Mouse (Mus musculus): ENCODE measurements at regions not wholly inside any gene's neighbourhood (a gene's known extent, or its start where the extent isn't known, plus 50 kb on each side); places are given as distances from the start of the nearest gene placed in this dataset.

- 70% methylated on average over 12 of the region's 12 CpGs for WGBS
- DNase-seq = no peak
- TF ChIP-seq CTCF (conservative IDR thresholded peaks at IDR 0.05; ENCODE audit: insufficient read depth, insufficient read length, low read depth, low read length) = no peak
- TF ChIP-seq POLR2A (IDR thresholded peaks at IDR 0.05; ENCODE audit: low read depth, low read length) = no peak
These were observed 236.2 kb upstream of the Tnp1 start for GRCm38 (mm10) chr1:73251911-73252356.

GRCm38 (mm10) chr1:73244016-73244415 lies 228.3 kb upstream of the Tnp1 start:
- H3K36me3 ChIP-seq (ENCODE audit: control insufficient read depth, insufficient read depth, low read length) = no peaks in the 10 kb centered on the region
- H3K27ac ChIP-seq (ENCODE audit: insufficient read depth, low read depth, low read length) = no peak overlapping the region
- TF ChIP-seq CTCF (conservative IDR thresholded peaks at IDR 0.05; ENCODE audit: insufficient read depth, insufficient read length, low read depth, low read length) = no peak
- TF ChIP-seq POLR2A (IDR thresholded peaks at IDR 0.05; ENCODE audit: low read depth, low read length) = no peak
- no peak for DNase-seq
- 66% methylated on average over 2 of the region's 2 CpGs for WGBS
- H3K27me3 ChIP-seq (replicated peaks; ENCODE audit: control insufficient read depth, insufficient read depth, low read length) = no peaks in the 10 kb centered on the region
- no peaks in the 10 kb centered on the region for H3K4me1 ChIP-seq (ENCODE audit: control insufficient read depth, insufficient read depth, low read length)
- no peak overlapping the region for H3K4me3 ChIP-seq (ENCODE audit: insufficient read depth, low read depth, low read length)

More at GRCm38 (mm10) chr1:73251911-73252356, 236.2 kb upstream of the Tnp1 start:
- Histone ChIP-seq H3K27me3 (replicated peaks; ENCODE audit: control insufficient read depth, insufficient read depth, low read length) (no peaks in the 10 kb centered on the region), H3K4me3 (ENCODE audit: insufficient read depth, low read depth, low read length) (no peak overlapping the region), H3K36me3 (ENCODE audit: control insufficient read depth, insufficient read depth, low read length) (no peaks in the 10 kb centered on the region), H3K4me1 (ENCODE audit: control insufficient read depth, insufficient read depth, low read length) (no peaks in the 10 kb centered on the region), H3K27ac (ENCODE audit: insufficient read depth, low read depth, low read length) (no peak overlapping the region)

GRCm38 (mm10) chr1:73242290-73242689 lies 226.6 kb upstream of the Tnp1 start:
- no peaks in the 10 kb centered on the region for H3K27me3 ChIP-seq (replicated peaks; ENCODE audit: control insufficient read depth, insufficient read depth, low read length)
- no peaks in the 10 kb centered on the region for H3K36me3 ChIP-seq (ENCODE audit: control insufficient read depth, insufficient read depth, low read length)
- 94% methylated on average over 9 of the region's 9 CpGs for WGBS
- H3K4me1 ChIP-seq (ENCODE audit: control insufficient read depth, insufficient read depth, low read length) = no peaks in the 10 kb centered on the region
- no peak for TF ChIP-seq CTCF (conservative IDR thresholded peaks at IDR 0.05; ENCODE audit: insufficient read depth, insufficient read length, low read depth, low read length)
- TF ChIP-seq POLR2A (IDR thresholded peaks at IDR 0.05; ENCODE audit: low read depth, low read length) = no peak
- no peak overlapping the region for H3K4me3 ChIP-seq (ENCODE audit: insufficient read depth, low read depth, low read length)
- no peak for DNase-seq
- no peak overlapping the region for H3K27ac ChIP-seq (ENCODE audit: insufficient read depth, low read depth, low read length)

- no peaks in the 10 kb centered on the region for H3K27me3 ChIP-seq (replicated peaks; ENCODE audit: control insufficient read depth, insufficient read depth, low read length)
- peak; percentile 23 for DNase-seq
- TF ChIP-seq CTCF (conservative IDR thresholded peaks at IDR 0.05; ENCODE audit: insufficient read depth, insufficient read length, low read depth, low read length) = no peak
- TF ChIP-seq POLR2A (IDR thresholded peaks at IDR 0.05; ENCODE audit: low read depth, low read length) = no peak
- no peak overlapping the region for H3K27ac ChIP-seq (ENCODE audit: insufficient read depth, low read depth, low read length)
- no peaks in the 10 kb centered on the region for H3K36me3 ChIP-seq (ENCODE audit: control insufficient read depth, insufficient read depth, low read length)
- H3K4me1 ChIP-seq (ENCODE audit: control insufficient read depth, insufficient read depth, low read length) = peaks cover 7% of the 10 kb centered on the region; the same call in 1 of the 2 replicates
- 75% methylated on average over 3 of the region's 3 CpGs for WGBS
- no peak overlapping the region for H3K4me3 ChIP-seq (ENCODE audit: insufficient read depth, low read depth, low read length)
These were observed 221.2 kb upstream of the Tnp1 start for GRCm38 (mm10) chr1:73236867-73237266.

GRCm38 (mm10) chr1:73233636-73234035 lies 217.9 kb upstream of the Tnp1 start:
- Histone ChIP-seq H3K36me3 (ENCODE audit: control insufficient read depth, insufficient read depth, low read length) (no peaks in the 10 kb centered on the region), H3K4me3 (ENCODE audit: insufficient read depth, low read depth, low read length) (no peak overlapping the region), H3K27me3 (replicated peaks; ENCODE audit: control insufficient read depth, insufficient read depth, low read length) (no peaks in the 10 kb centered on the region), H3K27ac (ENCODE audit: insufficient read depth, low read depth, low read length) (peak overlapping the region; percentile 75), H3K4me1 (ENCODE audit: control insufficient read depth, insufficient read depth, low read length) (peaks cover 7% of the 10 kb centered on the region; the same call in 1 of the 2 replicates)
- peak; percentile 55 for DNase-seq
- TF ChIP-seq POLR2A (IDR thresholded peaks at IDR 0.05; ENCODE audit: low read depth, low read length) (no peak), CTCF (conservative IDR thresholded peaks at IDR 0.05; ENCODE audit: insufficient read depth, insufficient read length, low read depth, low read length) (no peak)

- Histone ChIP-seq H3K4me1 (ENCODE audit: control insufficient read depth, insufficient read depth, low read length) (peaks cover 7% of the 10 kb centered on the region; the same call in 1 of the 2 replicates), H3K36me3 (ENCODE audit: control insufficient read depth, insufficient read depth, low read length) (no peaks in the 10 kb centered on the region), H3K27ac (ENCODE audit: insufficient read depth, low read depth, low read length) (peak overlapping the region; percentile 80), H3K27me3 (replicated peaks; ENCODE audit: control insufficient read depth, insufficient read depth, low read length) (no peaks in the 10 kb centered on the region), H3K4me3 (ENCODE audit: insufficient read depth, low read depth, low read length) (no peak overlapping the region)
- WGBS = 53% methylated on average over 3 of the region's 3 CpGs
- no peak for TF ChIP-seq CTCF (conservative IDR thresholded peaks at IDR 0.05; ENCODE audit: insufficient read depth, insufficient read length, low read depth, low read length)
- TF ChIP-seq POLR2A (IDR thresholded peaks at IDR 0.05; ENCODE audit: low read depth, low read length) = no peak
- DNase-seq = peak; percentile 88
These were observed 217.3 kb upstream of the Tnp1 start for GRCm38 (mm10) chr1:73233041-73233440.

GRCm38 (mm10) chr1:73230611-73231010 lies 214.9 kb upstream of the Tnp1 start:
- H3K36me3 ChIP-seq (ENCODE audit: control insufficient read depth, insufficient read depth, low read length) = no peaks in the 10 kb centered on the region
- H3K4me3 ChIP-seq (ENCODE audit: insufficient read depth, low read depth, low read length) = no peak overlapping the region
- H3K4me1 ChIP-seq (ENCODE audit: control insufficient read depth, insufficient read depth, low read length) = peaks cover 7% of the 10 kb centered on the region; the same call in 1 of the 2 replicates
- peak; percentile 65 for DNase-seq
- peak overlapping the region; percentile 64; the same call in 1 of the 2 replicates for H3K27ac ChIP-seq (ENCODE audit: insufficient read depth, low read depth, low read length)
- no peaks in the 10 kb centered on the region for H3K27me3 ChIP-seq (replicated peaks; ENCODE audit: control insufficient read depth, insufficient read depth, low read length)
- 48% methylated on average over 1 of the region's 1 CpGs for WGBS
- TF ChIP-seq CTCF (conservative IDR thresholded peaks at IDR 0.05; ENCODE audit: insufficient read depth, insufficient read length, low read depth, low read length) = no peak
- TF ChIP-seq POLR2A (IDR thresholded peaks at IDR 0.05; ENCODE audit: low read depth, low read length) = no peak
